Mouse (Mus musculus): ENCODE data around the gene Chkb. TPM values are rescaled to one million over a fixed set of nuclear protein-coding genes. Genes with fewer than 3 reads are reported as not detected.

Chkb gene
- polyA plus RNA-seq, 1 experiment from 2014 or later, result 59.2 TPM

GRCm38 (mm10) chr15:89428821-89429351 lies 822 bp downstream of the Chkb start:
- no peaks in the 10 kb centered on the region for H3K9me3 ChIP-seq
- H3K36me3 ChIP-seq, result peaks cover 25% of the 10 kb centered on the region
- H3K9ac ChIP-seq (replicated peaks), result peak overlapping the region; percentile 75
- WGBS, result 4% methylated on average over 21 of the region's 22 CpGs
- H3K4me3 ChIP-seq (replicated peaks), result peak overlapping the region; percentile 74
- peak; percentile 72; the same call in 1 of the 2 replicates for ATAC-seq (ENCODE audit: insufficient number of reproducible peaks, insufficient read depth, low FRiP score, low TSS enrichment, low read depth)
- H3K4me1 ChIP-seq (replicated peaks), result peaks cover 24% of the 10 kb centered on the region
- no peaks in the 10 kb centered on the region for H3K27me3 ChIP-seq
- H3K4me2 ChIP-seq, result peak overlapping the region; percentile 87
- peak overlapping the region; percentile 96; the same call in 1 of the 2 replicates for H3K27ac ChIP-seq

- H3K27ac ChIP-seq, result no peak overlapping the region
- H3K4me2 ChIP-seq, result peak overlapping the region; percentile 87
- ATAC-seq (ENCODE audit: insufficient number of reproducible peaks, insufficient read depth, low FRiP score, low TSS enrichment, low read depth), result no peak
- WGBS, result 84% methylated on average over 19 of the region's 19 CpGs
- no peaks in the 10 kb centered on the region for H3K9me3 ChIP-seq
- no peak overlapping the region; the same call in 1 of the 2 replicates for H3K9ac ChIP-seq (replicated peaks)
- H3K36me3 ChIP-seq, result peaks cover 25% of the 10 kb centered on the region
- H3K4me1 ChIP-seq (replicated peaks), result peaks cover 24% of the 10 kb centered on the region
- no peaks in the 10 kb centered on the region for H3K27me3 ChIP-seq
- peak overlapping the region; percentile 74 for H3K4me3 ChIP-seq (replicated peaks)
These were observed 1.4 kb downstream of the Chkb start for GRCm38 (mm10) chr15:89428136-89428790.

- 90% methylated on average over 10 of the region's 10 CpGs for WGBS
- ATAC-seq (ENCODE audit: insufficient number of reproducible peaks, insufficient read depth, low FRiP score, low TSS enrichment, low read depth), result no peak
- H3K4me2 ChIP-seq, result no peak overlapping the region
These were observed 3.0 kb downstream of the Chkb start for GRCm38 (mm10) chr15:89426716-89427115.

GRCm38 (mm10) chr15:89425711-89426121 lies 4.0 kb downstream of the Chkb start, which contains the start of gene Cpt1b:
Gene Cpt1b, minus strand, starts transcription at chr15:89425863.
- WGBS, result 20% methylated on average over 6 of the region's 6 CpGs
- H3K4me1 ChIP-seq (replicated peaks), result peaks cover 24% of the 10 kb centered on the region
- H3K27ac ChIP-seq, result no peak within 1 kb of the TSS
- H3K9me3 ChIP-seq, result no peaks in the 10 kb centered on the region
- H3K4me2 ChIP-seq, result peak within 1 kb of the TSS; percentile 45
- peaks cover 25% of the 10 kb centered on the region for H3K36me3 ChIP-seq
- H3K27me3 ChIP-seq, result no peaks in the 10 kb centered on the region
- ATAC-seq (ENCODE audit: insufficient number of reproducible peaks, insufficient read depth, low FRiP score, low TSS enrichment, low read depth), result no peak
- H3K4me3 ChIP-seq (replicated peaks), result no peak within 1 kb of the TSS
- peak within 1 kb of the TSS; percentile 34; the same call in 1 of the 2 replicates for H3K9ac ChIP-seq (replicated peaks)

More at GRCm38 (mm10) chr15:89426716-89427115, 3.0 kb downstream of the Chkb start:
- H3K27ac ChIP-seq, result no peak overlapping the region
- peaks cover 25% of the 10 kb centered on the region for H3K36me3 ChIP-seq
- no peak overlapping the region for H3K4me3 ChIP-seq (replicated peaks)
- no peak overlapping the region for H3K9ac ChIP-seq (replicated peaks)
- H3K4me1 ChIP-seq (replicated peaks), result peaks cover 24% of the 10 kb centered on the region
- H3K9me3 ChIP-seq, result no peaks in the 10 kb centered on the region
- no peaks in the 10 kb centered on the region for H3K27me3 ChIP-seq

- Histone ChIP-seq H3K27me3 (no peaks in the 10 kb centered on the region), H3K27ac (no peak overlapping the region), H3K4me2 (no peak overlapping the region), H3K36me3 (peaks cover 33% of the 10 kb centered on the region), H3K4me3 (replicated peaks) (no peak overlapping the region), H3K9ac (replicated peaks) (no peak overlapping the region), H3K4me1 (replicated peaks) (peaks cover 20% of the 10 kb centered on the region), H3K9me3 (no peaks in the 10 kb centered on the region)
- WGBS, result 86% methylated on average over 8 of the region's 8 CpGs
- no peak for ATAC-seq (ENCODE audit: insufficient number of reproducible peaks, insufficient read depth, low FRiP score, low TSS enrichment, low read depth)
These were observed 5.1 kb downstream of the Chkb start for GRCm38 (mm10) chr15:89424621-89425020.

- Histone ChIP-seq H3K4me1 (replicated peaks) (peaks cover 13% of the 10 kb centered on the region), H3K36me3 (peaks cover 28% of the 10 kb centered on the region)
- WGBS, result 90% methylated on average over 9 of the region's 9 CpGs
These were observed 7.8 kb downstream of the Chkb start for GRCm38 (mm10) chr15:89421938-89422337.

GRCm38 (mm10) chr15:89415282-89415681 lies 14.4 kb downstream of the Chkb start:
- 83% methylated on average over 8 of the region's 8 CpGs for WGBS

More at GRCm38 (mm10) chr15:89421938-89422337, 7.8 kb downstream of the Chkb start:
- Histone ChIP-seq H3K4me3 (replicated peaks) (no peak overlapping the region), H3K9ac (replicated peaks) (no peak overlapping the region), H3K27ac (no peak overlapping the region), H3K27me3 (no peaks in the 10 kb centered on the region), H3K4me2 (no peak overlapping the region), H3K9me3 (no peaks in the 10 kb centered on the region)
- ATAC-seq (ENCODE audit: insufficient number of reproducible peaks, insufficient read depth, low FRiP score, low TSS enrichment, low read depth), result no peak

GRCm38 (mm10) chr15:89410118-89410517 lies 19.6 kb downstream of the Chkb start, which contains the start of gene Syce3:
Gene Syce3, minus strand, starts transcription at chr15:89410503.
- Histone ChIP-seq H3K27me3 (no peaks in the 10 kb centered on the region), H3K9ac (replicated peaks) (no peak within 1 kb of the TSS), H3K9me3 (peaks cover 16% of the 10 kb centered on the region), H3K36me3 (no peaks in the 10 kb centered on the region), H3K4me1 (replicated peaks) (no peaks in the 10 kb centered on the region), H3K27ac (no peak within 1 kb of the TSS), H3K4me3 (replicated peaks) (no peak within 1 kb of the TSS), H3K4me2 (no peak within 1 kb of the TSS)
- ATAC-seq (ENCODE audit: insufficient number of reproducible peaks, insufficient read depth, low FRiP score, low TSS enrichment, low read depth), result peak; percentile 42; the same call in 1 of the 2 replicates
- 81% methylated on average over 24 of the region's 24 CpGs for WGBS

More at GRCm38 (mm10) chr15:89415282-89415681, 14.4 kb downstream of the Chkb start:
- Histone ChIP-seq H3K4me2 (no peak overlapping the region), H3K9ac (replicated peaks) (no peak overlapping the region), H3K4me3 (replicated peaks) (no peak overlapping the region), H3K9me3 (no peaks in the 10 kb centered on the region), H3K4me1 (replicated peaks) (no peaks in the 10 kb centered on the region), H3K27ac (no peak overlapping the region), H3K27me3 (no peaks in the 10 kb centered on the region), H3K36me3 (peaks cover 11% of the 10 kb centered on the region)
- ATAC-seq (ENCODE audit: insufficient number of reproducible peaks, insufficient read depth, low FRiP score, low TSS enrichment, low read depth), result no peak

- Histone ChIP-seq H3K4me2 (no peak overlapping the region), H3K36me3 (no peaks in the 10 kb centered on the region), H3K9me3 (peaks cover 16% of the 10 kb centered on the region), H3K4me1 (replicated peaks) (no peaks in the 10 kb centered on the region), H3K4me3 (replicated peaks) (no peak overlapping the region), H3K27ac (no peak overlapping the region), H3K9ac (replicated peaks) (no peak overlapping the region), H3K27me3 (no peaks in the 10 kb centered on the region)
- no peak for ATAC-seq (ENCODE audit: insufficient number of reproducible peaks, insufficient read depth, low FRiP score, low TSS enrichment, low read depth)
These were observed 23.0 kb downstream of the Chkb start for GRCm38 (mm10) chr15:89406691-89407090.

- no peaks in the 10 kb centered on the region for H3K27me3 ChIP-seq
- no peak overlapping the region for H3K4me2 ChIP-seq
- no peak overlapping the region for H3K9ac ChIP-seq (replicated peaks)
- no peaks in the 10 kb centered on the region for H3K4me1 ChIP-seq (replicated peaks)
- no peaks in the 10 kb centered on the region for H3K36me3 ChIP-seq
- 79% methylated on average over 10 of the region's 10 CpGs for WGBS
- no peak overlapping the region for H3K27ac ChIP-seq
- ATAC-seq (ENCODE audit: insufficient number of reproducible peaks, insufficient read depth, low FRiP score, low TSS enrichment, low read depth), result no peak
- peaks cover 16% of the 10 kb centered on the region for H3K9me3 ChIP-seq
- H3K4me3 ChIP-seq (replicated peaks), result no peak overlapping the region
These were observed 24.7 kb downstream of the Chkb start for GRCm38 (mm10) chr15:89404831-89405623.

- ATAC-seq (ENCODE audit: insufficient number of reproducible peaks, insufficient read depth, low FRiP score, low TSS enrichment, low read depth), result no peak
- 85% methylated on average over 1 of the region's 1 CpGs for WGBS
These were observed 27.2 kb downstream of the Chkb start for GRCm38 (mm10) chr15:89402471-89402870.

More at GRCm38 (mm10) chr15:89402471-89402870, 27.2 kb downstream of the Chkb start:
- Histone ChIP-seq H3K9me3 (peaks cover 4% of the 10 kb centered on the region; the same call in 1 of the 2 replicates), H3K9ac (replicated peaks) (no peak overlapping the region), H3K4me1 (replicated peaks) (no peaks in the 10 kb centered on the region), H3K27me3 (no peaks in the 10 kb centered on the region), H3K4me2 (no peak overlapping the region), H3K27ac (no peak overlapping the region), H3K36me3 (no peaks in the 10 kb centered on the region), H3K4me3 (replicated peaks) (no peak overlapping the region)
